Mouse (Mus musculus): ENCODE data around the gene Slc25a45.
"Not testable (repeated sequence)": the region's sequence is repeated elsewhere in the genome, so short reads cannot be mapped to it uniquely, and the experiment has no call there.

The Slc25a45 gene

GRCm38 (mm10) chr19:5862335-5863085 lies 15.1 kb upstream of the Slc25a45 start:
- no peak for DNase-seq

GRCm38 (mm10) chr19:5863776-5864175 lies 13.8 kb upstream of the Slc25a45 start:
- no peak for DNase-seq

DNA sequence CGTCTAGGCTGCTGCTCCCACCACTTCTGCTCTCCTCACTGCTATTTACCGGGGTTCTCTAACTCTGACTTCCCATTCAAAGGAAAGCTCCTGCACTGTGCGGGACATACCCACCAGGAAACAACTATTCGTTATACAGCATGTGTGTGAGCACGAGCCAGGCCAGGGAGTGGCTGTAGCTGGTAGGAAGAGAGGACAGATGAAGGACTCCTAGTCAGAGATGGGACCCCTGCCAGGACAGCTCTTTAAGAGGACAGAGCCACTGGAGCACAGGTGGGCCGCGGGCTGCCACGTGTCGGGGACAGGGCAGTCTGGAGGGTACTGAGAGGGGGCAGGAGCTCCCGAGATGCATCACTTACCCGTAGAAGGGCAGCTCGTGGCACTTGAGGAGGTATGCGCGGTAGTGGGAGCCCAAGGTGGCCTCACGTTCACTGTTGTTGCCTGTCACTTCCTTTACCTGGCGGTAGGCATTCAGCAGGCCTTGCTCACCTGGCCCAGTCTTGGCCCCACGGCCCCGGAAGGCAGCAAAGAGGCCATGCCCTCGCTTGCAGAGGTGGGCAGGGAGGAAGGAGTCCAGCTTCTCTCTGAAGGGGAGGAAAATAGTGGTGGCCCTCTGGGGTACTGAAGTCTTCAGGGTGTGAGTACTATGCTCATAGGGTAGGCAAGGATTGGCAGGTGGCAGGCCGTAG lies 12.8 kb upstream of the Slc25a45 start:
- no peak for DNase-seq

GRCm38 (mm10) chr19:5868096-5868495 lies 9.5 kb upstream of the Slc25a45 start:
- no peak for DNase-seq

- DNase-seq = peak; percentile 75
Measured at GRCm38 (mm10) chr19:5871273-5871672, 6.3 kb upstream of the Slc25a45 start.

- DNase-seq = no peak
Measured at GRCm38 (mm10) chr19:5871683-5872082, 5.9 kb upstream of the Slc25a45 start.

DNA sequence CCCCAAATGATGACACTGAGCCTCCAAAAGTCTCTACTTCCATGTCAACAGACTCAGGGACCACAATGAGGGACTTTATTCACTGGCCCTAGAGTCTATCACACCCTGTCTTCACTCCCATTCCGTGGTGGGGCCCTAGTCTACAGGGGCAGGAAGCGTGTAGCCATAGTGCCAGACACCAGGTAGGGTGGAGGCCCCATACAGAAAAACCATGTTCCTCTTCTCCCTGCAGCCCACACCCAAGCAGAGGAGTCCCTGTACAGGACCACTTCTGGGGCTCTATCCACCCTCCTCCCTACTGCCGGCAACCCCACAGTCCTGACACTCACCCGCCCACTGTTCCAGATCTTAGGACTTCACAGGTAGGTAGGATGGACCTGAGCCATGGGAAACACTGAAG lies 5.1 kb upstream of the Slc25a45 start:
- DNase-seq = no peak

GRCm38 (mm10) chr19:5872931-5873556 lies 4.6 kb upstream of the Slc25a45 start:
- no peak for DNase-seq

DNA sequence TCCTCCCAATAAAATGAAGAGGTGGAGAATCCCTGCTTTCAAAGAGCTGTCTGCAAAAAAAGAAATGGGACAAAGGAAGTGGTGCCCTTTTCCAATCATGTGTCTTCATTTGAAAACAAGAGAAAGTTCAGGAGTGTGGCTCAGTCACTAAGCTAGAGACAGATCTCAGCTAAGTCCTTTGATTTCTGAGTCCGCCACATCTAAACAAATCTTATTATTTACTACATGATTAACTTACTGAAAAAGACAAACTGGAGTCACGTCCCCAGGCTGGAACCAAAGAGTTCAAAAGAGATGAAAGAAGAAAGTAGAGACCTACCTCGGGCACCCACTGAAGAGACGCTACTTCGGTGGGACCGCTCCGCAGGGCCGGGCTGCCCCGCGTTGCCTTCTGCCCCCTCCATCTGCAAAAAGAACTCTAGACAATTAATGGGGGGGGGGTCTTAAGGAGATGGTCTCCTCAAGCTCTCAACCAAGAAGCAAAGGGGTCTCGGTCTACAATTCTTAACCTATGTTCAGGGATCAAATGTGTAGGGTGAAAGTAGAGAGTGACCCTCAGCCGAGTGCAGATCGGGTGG lies 3.1 kb upstream of the Slc25a45 start:
- no peak for DNase-seq

GRCm38 (mm10) chr19:5874969-5875480 lies 2.6 kb upstream of the Slc25a45 start, which contains the start of gene Frmd8:
Frmd8 (minus strand) TSS chr19:5875274.
- peak; percentile 98 for DNase-seq

GRCm38 (mm10) chr19:5878362-5878722 lies 734 bp downstream of the Slc25a45 start:
- peak; percentile 73 for DNase-seq

DNA sequence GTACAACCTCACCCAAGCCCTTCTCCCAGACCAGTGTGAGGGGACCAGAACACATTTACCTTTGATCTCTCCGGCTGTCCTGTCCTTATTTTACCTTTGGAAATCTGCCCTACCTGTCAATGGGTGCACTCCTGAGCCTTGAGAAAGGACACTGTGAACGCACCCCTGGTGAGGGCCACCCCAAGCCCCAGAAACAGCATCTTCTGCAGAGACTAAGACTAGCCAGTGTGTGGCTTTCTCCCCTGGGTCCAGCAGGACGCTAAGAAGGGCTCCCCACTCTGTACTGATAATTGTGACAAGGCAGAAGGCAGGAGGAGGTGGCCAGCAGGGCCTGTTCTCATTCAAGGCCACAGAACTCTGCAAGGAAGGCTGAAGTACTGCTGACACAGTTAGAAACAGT lies 1.3 kb downstream of the Slc25a45 start:
- no peak for DNase-seq

GRCm38 (mm10) chr19:5879735-5880134 lies 2.1 kb downstream of the Slc25a45 start:
- no peak for DNase-seq

DNA sequence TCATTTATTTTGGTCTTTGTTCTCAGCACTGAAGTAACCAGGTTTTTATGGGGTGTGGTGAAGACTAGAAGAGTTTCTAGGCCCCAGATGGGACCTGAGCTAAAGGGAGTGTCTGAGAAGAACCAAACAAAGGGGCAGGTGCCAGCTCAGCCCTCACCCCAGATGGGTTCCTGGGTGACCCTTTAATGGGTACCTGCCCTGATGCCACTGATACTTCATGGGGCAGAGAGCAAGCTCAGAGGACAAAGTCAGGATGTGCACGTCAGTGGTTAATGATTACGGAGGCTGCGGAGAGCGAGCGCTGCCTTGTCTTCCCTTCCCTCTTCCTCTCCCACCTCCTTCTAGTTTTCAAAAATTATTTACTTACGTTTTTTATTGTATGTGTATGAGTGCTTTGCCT lies 3.5 kb downstream of the Slc25a45 start:
- no peak for DNase-seq

- not testable (repeated sequence) for DNase-seq
Measured at GRCm38 (mm10) chr19:5882079-5882478, 4.5 kb downstream of the Slc25a45 start.

DNA sequence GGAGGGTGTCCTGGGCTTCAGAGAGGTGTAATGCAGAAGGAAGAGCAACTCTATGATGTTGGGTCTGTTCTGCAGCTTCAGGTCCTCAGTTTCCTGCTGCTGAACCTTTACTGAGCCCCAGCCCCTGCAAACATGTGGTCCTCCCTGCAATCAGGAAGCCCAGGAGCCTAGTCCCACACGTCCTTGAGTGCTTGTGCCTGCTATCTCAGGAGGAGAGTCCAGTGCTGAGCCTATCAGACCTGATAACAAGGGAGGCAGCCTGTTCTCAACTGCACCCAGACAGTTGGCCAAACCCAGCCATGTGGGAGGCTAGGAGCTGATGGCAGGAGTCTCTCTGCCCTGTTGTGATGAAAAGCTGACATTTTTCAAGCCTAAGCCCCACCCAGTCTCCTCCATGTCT lies 6.3 kb downstream of the Slc25a45 start:
- DNase-seq = no peak

DNA sequence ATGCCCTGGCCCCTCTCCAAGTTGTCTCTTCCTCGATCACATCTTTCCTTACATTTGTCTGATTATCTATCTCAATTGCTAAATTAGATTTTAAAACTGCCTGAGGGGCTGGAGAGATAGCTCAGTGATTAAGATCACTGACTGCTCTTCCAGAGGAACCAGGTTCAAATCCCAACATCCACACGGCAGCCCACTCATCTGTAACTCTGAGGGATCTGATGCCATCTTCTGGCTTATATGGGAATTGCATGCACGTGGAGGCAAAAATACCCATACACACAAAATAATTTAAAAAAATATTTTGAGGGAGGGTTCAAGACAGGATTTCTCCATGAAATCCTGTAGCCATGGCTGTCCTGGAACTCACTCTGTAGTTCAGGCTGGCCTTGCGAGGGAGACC lies 8.2 kb downstream of the Slc25a45 start:
- DNase-seq = peak; percentile 45

- DNase-seq = no peak
Measured at GRCm38 (mm10) chr19:5887234-5887815, 9.7 kb downstream of the Slc25a45 start.

- DNase-seq = no peak
Measured at GRCm38 (mm10) chr19:5889211-5889610, 11.6 kb downstream of the Slc25a45 start.

GRCm38 (mm10) chr19:5891521-5892258 lies 14.1 kb downstream of the Slc25a45 start:
- DNase-seq = no peak

GRCm38 (mm10) chr19:5892262-5892661 lies 14.7 kb downstream of the Slc25a45 start:
- DNase-seq = no peak

DNA sequence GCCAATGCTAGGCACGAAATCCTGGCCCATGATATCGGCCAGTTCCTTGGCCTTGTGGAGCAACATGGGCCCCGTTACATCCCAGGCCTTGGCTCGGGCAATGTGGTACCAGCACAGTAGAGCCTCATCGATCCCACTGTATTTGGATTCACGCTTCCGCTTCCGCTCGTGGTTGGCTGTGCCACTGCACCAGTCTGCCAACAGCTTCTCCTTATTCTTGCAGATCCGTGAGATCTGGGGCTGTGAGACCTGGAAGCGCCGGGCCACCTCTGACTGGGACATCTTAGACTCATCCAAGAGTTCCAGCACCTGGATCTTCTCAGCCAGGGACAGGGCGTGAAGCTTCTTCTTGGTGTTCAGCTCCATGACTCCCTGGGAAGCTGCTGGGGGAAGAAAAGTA lies 15.1 kb downstream of the Slc25a45 start:
- DNase-seq = no peak
